Mouse (Mus musculus): ENCODE results near the gene Neurog3. TPM values are rescaled to one million over a fixed set of nuclear protein-coding genes. Genes with fewer than 3 reads are reported as not detected.

The Neurog3 gene
- polyA plus RNA-seq (2015; fragmentation: Nextera tagmentation; extraction: Ambion mirVana), result 0.48 and 0.65 TPM in 2 replicates

DNA sequence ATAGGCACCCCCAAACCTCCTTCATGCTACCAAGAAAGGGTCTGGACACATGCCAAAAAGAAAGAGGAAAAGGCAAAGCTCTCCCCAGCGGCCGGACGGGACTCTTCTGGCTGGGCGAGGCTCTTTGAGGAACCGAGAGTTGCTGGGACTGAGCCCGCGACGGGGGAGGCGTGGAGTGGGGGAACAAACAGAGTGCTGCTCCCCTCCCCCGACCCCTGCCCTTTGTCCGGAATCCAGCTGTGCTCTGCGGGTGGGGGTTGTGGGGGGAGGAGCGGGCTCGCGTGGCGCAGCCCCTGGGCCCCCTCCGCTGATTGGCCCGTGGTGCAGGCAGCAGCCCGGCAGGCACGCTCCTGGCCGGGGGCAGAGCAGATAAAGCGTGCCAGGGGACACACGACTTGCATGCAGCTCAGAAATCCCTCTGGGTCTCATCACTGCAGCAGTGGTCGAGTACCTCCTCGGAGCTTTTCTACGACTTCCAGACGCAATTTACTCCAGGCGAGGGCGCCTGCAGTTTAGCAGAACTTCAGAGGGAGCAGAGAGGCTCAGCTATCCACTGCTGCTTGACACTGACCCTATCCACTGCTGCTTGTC is at the start of gene Neurog3:
Gene Neurog3, plus strand, starts transcription at position 400 of the 591 bp plus-strand sequence.
- no peaks in the 10 kb centered on the region for H3K36me3 ChIP-seq
- ATAC-seq, result no peak
- H3K9me3 ChIP-seq, result no peaks in the 10 kb centered on the region
- H3K9ac ChIP-seq (replicated peaks), result no peak within 1 kb of the TSS
- H3K27ac ChIP-seq, result no peak within 1 kb of the TSS
- H3K4me2 ChIP-seq (replicated peaks), result peak within 1 kb of the TSS; percentile 47
- under 1% methylated on average over 26 of the region's 29 CpGs for WGBS
- peaks cover 17% of the 10 kb centered on the region for H3K4me1 ChIP-seq (replicated peaks)
- peak within 1 kb of the TSS; percentile 23 for H3K4me3 ChIP-seq (replicated peaks)
- H3K27me3 ChIP-seq, result peaks cover 100% of the 10 kb centered on the region

DNA sequence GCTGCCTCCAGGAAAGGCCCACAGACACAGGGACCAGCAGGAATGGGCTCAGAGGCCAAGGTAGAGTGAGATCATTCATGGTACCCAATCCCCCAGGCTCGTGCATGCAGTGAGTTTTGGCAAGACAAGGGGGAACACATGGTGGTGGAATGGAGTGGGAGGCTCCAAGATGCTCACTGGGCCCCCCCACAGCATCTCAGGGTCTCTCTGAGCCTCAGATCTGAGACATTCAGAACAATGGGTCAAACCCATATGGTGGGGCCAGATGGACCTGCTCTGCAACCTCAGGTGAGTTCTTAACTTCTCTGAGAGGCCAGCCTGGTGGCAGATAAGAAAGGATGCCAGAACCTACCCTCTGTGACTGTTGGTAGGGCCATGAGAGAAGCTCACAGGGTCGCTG is 46.8 kb upstream of the Neurog3 start:
- 66% methylated on average over 2 of the region's 2 CpGs for WGBS
- Histone ChIP-seq H3K9ac (replicated peaks) (no peak overlapping the region), H3K27ac (no peak overlapping the region), H3K36me3 (no peaks in the 10 kb centered on the region), H3K27me3 (no peaks in the 10 kb centered on the region), H3K9me3 (no peaks in the 10 kb centered on the region), H3K4me2 (replicated peaks) (no peak overlapping the region), H3K4me3 (replicated peaks) (no peak overlapping the region), H3K4me1 (replicated peaks) (no peaks in the 10 kb centered on the region)
- no peak for ATAC-seq

DNA sequence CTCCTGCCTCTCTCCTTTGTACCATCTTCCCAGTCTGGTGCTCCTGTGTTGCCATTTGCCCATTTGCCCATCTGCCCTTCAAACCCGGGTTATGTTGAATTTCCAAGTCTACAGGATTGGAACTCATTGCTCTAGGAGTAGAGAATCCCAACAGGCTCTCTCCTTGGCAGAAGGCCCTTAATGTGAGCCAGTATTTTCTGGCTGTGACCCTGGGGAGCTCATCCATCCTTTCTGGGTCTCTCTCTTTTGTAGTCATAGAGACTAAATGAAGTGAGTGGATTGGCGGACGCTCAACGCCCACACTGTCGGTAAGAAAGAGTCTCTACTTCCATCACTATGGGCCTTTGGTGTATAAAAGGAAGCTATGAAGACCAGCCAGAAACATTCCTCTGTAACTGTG is 46.1 kb upstream of the Neurog3 start:
- Histone ChIP-seq H3K4me3 (replicated peaks) (no peak overlapping the region), H3K9me3 (no peaks in the 10 kb centered on the region), H3K27me3 (no peaks in the 10 kb centered on the region), H3K4me1 (replicated peaks) (no peaks in the 10 kb centered on the region), H3K9ac (replicated peaks) (no peak overlapping the region), H3K4me2 (replicated peaks) (no peak overlapping the region), H3K36me3 (no peaks in the 10 kb centered on the region), H3K27ac (no peak overlapping the region)
- no peak for ATAC-seq
- 85% methylated on average over 5 of the region's 5 CpGs for WGBS

DNA sequence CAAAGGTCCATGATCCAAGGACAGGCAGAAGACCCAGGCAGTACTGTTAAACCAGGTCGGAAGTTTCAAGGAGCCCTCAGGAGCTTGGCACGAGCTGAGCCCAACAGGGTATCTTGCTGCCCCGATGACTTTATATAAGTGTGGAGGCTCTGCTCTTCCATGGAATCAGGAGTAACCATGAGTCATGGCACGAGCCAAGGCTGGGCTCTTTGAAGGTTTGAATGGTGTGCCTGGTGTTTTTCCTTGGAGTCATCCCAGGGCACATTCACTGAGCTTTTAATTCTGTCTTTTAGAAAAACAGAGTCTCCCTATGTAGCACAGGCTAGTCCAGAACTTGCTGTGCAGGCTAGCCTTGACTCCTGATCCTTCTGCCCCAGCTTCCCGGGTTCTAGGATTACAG is 44.5 kb upstream of the Neurog3 start:
- H3K9me3 ChIP-seq, result no peaks in the 10 kb centered on the region
- no peak for ATAC-seq
- H3K36me3 ChIP-seq, result no peaks in the 10 kb centered on the region
- 85% methylated on average over 5 of the region's 5 CpGs for WGBS
- H3K27me3 ChIP-seq, result no peaks in the 10 kb centered on the region
- no peak overlapping the region for H3K27ac ChIP-seq
- H3K4me3 ChIP-seq (replicated peaks), result no peak overlapping the region
- H3K9ac ChIP-seq (replicated peaks), result no peak overlapping the region
- H3K4me1 ChIP-seq (replicated peaks), result no peaks in the 10 kb centered on the region
- no peak overlapping the region for H3K4me2 ChIP-seq (replicated peaks)

DNA sequence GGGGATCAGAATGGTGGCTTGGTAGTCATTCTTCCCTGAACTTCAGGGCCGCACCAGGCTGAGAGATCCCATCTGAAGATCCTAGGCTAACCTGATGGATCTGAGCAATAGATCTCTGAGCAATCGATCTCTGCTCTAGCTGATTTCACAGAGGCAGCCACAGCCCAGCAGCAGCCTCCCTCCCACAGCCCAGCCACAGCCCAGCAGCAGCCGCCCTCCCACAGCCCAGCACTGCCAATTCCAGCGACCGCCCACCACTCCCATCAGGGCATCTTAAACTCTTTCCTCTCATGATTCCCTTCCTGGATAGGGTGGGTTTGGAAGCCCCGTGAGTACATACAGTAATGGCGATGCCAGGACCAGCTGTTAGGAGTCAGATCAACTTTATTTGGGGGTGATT is 43.8 kb upstream of the Neurog3 start:
- 74% methylated on average over 7 of the region's 7 CpGs for WGBS
- Histone ChIP-seq H3K9me3 (no peaks in the 10 kb centered on the region), H3K9ac (replicated peaks) (no peak overlapping the region), H3K27me3 (no peaks in the 10 kb centered on the region), H3K4me2 (replicated peaks) (no peak overlapping the region), H3K27ac (no peak overlapping the region), H3K4me3 (replicated peaks) (no peak overlapping the region), H3K4me1 (replicated peaks) (no peaks in the 10 kb centered on the region), H3K36me3 (no peaks in the 10 kb centered on the region)
- ATAC-seq, result no peak

DNA sequence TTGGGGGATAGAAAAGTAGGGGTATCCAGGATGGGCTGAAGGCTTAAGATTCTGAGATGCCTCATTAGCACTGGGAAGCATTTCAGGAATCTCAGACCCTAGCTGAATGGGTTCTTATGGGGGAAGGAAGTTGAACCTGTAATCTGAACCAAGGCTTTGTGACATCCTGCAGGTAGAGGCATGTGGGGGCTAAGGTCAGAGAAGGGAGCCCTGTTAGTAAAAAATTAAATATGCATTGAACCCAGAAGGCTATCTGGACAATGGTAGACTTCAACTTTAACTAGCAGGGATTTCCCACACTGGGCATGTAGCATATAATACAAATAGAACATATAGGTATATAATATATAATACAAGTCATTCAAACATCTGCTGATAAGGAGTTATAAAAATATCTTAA is 43.4 kb upstream of the Neurog3 start:
- Histone ChIP-seq H3K4me2 (replicated peaks) (no peak overlapping the region), H3K9me3 (no peaks in the 10 kb centered on the region), H3K36me3 (no peaks in the 10 kb centered on the region), H3K4me3 (replicated peaks) (no peak overlapping the region), H3K4me1 (replicated peaks) (no peaks in the 10 kb centered on the region), H3K27me3 (no peaks in the 10 kb centered on the region), H3K27ac (no peak overlapping the region), H3K9ac (replicated peaks) (no peak overlapping the region)
- no peak for ATAC-seq

DNA sequence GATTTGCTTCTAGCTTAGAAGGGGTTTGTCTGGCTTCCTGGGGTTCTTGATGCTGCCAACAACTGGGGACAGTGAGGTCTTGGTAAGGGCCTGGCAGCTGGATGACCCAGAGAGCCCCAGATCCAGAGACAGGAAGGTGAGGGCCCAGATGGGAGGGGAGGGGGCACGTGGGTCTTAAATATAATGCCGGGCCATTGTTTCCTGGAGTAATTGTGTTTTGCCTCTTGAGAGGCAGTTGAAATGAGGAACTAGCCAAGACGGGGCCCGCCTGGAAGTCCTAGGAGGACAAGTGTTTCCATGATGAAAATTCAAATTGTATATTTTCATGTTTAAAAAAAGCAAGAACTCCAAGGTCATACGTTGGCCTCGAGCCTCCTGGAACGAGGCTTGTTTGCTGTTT is 39.0 kb upstream of the Neurog3 start:
- H3K36me3 ChIP-seq, result no peaks in the 10 kb centered on the region
- H3K27ac ChIP-seq, result no peak overlapping the region
- H3K4me3 ChIP-seq (replicated peaks), result no peak overlapping the region
- H3K9ac ChIP-seq (replicated peaks), result no peak overlapping the region
- no peak for ATAC-seq
- no peaks in the 10 kb centered on the region for H3K27me3 ChIP-seq
- H3K4me1 ChIP-seq (replicated peaks), result peaks cover 3% of the 10 kb centered on the region; the same call in 1 of the 2 replicates
- H3K9me3 ChIP-seq, result no peaks in the 10 kb centered on the region
- no peak overlapping the region for H3K4me2 ChIP-seq (replicated peaks)
- 76% methylated on average over 7 of the region's 7 CpGs for WGBS

DNA sequence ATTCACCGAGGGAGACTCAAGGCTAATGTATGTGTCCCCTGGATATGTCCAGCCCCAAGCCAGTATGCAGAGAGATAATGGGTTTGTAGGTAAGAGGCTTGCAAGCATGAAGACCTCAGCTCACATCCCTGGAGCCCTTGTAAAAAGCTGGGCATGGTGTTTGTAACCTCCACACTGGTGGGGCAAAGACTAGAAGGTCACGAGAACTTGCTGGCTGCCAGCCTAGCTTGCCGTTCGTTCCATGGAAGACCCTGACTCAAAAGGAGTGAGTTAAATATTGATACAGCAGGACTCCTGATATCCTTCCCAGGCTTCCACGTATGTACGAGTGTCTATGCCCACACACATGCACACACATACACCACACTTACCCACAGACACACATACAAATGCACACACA is 38.5 kb upstream of the Neurog3 start:
- H3K27me3 ChIP-seq, result no peaks in the 10 kb centered on the region
- H3K4me3 ChIP-seq (replicated peaks), result no peak overlapping the region
- no peak overlapping the region for H3K27ac ChIP-seq
- no peaks in the 10 kb centered on the region for H3K9me3 ChIP-seq
- no peak overlapping the region for H3K4me2 ChIP-seq (replicated peaks)
- 89% methylated on average over 6 of the region's 6 CpGs for WGBS
- H3K36me3 ChIP-seq, result no peaks in the 10 kb centered on the region
- H3K4me1 ChIP-seq (replicated peaks), result peaks cover 8% of the 10 kb centered on the region
- no peak overlapping the region for H3K9ac ChIP-seq (replicated peaks)
- ATAC-seq, result no peak

DNA sequence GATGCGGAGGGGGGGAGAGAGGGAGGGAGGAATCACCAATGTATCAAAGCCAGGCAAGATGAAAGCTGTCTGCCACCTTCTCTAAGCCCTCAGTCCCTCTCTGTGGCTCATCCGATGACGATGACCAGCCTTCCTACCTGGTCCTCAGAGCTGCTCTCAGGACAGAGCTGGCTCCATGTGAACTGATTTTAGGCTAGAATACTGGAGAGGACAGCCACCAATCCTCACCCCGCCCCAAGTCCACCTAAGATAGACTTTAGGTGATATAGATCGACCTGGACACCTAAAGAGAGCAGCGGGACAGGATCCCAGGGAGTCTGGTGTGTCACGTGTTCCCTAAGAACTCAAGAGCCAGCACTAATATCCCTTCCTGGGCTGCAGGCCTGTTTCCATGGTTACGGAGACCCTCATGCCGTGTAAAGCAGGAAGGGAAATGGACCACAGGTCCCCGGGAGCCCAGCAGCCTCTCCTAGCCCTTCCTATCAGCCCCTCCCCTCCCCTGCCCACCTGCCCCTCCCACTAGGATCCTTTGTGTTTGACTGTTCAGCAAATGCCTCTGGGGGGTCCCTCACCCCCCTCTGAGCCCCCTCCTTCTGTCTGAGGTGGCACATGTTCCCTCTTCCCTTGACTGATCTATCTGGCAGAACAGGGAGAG is 33.0 kb upstream of the Neurog3 start:
- Histone ChIP-seq H3K4me1 (replicated peaks) (peaks cover 41% of the 10 kb centered on the region), H3K4me2 (replicated peaks) (no peak overlapping the region), H3K4me3 (replicated peaks) (no peak overlapping the region), H3K36me3 (no peaks in the 10 kb centered on the region), H3K9me3 (no peaks in the 10 kb centered on the region), H3K27me3 (peaks cover 17% of the 10 kb centered on the region), H3K9ac (replicated peaks) (no peak overlapping the region; the same call in 1 of the 2 replicates), H3K27ac (peak overlapping the region; percentile 97)
- 35% methylated on average over 10 of the region's 10 CpGs for WGBS
- ATAC-seq, result peak; percentile 88

DNA sequence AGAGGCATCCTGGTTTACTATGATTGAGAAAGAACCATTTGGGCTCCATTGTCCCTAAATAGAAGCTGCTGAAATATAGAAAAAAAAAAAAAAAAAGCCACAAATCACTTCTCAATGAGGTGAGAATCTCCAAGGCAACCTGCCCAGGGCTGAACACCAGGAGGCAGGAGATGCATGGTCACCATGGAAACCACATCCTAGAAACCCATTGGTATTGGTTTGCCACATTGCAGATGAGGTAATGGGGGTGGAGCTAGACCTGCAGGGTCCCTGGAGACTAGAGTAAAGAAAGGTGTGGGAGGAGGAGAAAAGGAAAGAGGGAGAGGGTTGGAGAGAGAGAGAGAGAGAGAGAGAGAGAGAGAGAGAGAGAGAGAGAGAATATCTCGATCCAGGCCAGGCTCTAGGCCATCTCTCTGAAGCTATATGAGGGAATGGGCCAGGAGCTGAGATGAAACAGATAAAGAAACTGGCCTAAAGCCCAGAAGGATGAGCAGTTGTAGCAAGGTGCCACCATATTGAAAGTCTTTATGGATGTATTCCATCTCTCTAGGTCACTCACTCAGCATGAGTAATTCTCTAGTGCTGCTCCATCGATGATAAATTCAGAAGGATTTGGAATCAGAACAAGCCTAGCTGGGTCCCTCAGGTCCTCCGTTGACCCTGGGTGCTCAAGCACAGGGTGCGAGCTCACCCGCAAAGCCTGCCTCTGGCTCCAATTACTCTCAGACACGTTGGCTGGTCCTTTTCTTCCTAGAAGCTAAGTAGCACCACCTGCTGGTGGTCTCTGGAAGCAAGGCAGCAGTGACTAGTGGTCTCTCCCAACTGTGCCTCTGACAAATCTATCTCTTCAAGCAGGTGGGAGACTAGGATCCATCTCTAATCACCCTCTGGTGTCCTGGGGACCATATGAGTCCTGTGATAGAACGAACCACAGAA is 31.1 kb upstream of the Neurog3 start:
- ATAC-seq, result peak; percentile 80
- Histone ChIP-seq H3K9ac (replicated peaks) (no peak overlapping the region), H3K4me3 (replicated peaks) (no peak overlapping the region), H3K36me3 (0 out of 2 replicates have a peak, but pooled peaks cover 1% of the 10 kb centered on the region), H3K4me1 (replicated peaks) (peaks cover 41% of the 10 kb centered on the region), H3K9me3 (no peaks in the 10 kb centered on the region), H3K4me2 (replicated peaks) (peak overlapping the region; percentile 17; the same call in 1 of the 2 replicates), H3K27ac (peak overlapping the region; percentile 97), H3K27me3 (peaks cover 22% of the 10 kb centered on the region)
- whole genome bisulfite sequencing, result 10% methylated on average over 7 of the region's 7 CpGs

DNA sequence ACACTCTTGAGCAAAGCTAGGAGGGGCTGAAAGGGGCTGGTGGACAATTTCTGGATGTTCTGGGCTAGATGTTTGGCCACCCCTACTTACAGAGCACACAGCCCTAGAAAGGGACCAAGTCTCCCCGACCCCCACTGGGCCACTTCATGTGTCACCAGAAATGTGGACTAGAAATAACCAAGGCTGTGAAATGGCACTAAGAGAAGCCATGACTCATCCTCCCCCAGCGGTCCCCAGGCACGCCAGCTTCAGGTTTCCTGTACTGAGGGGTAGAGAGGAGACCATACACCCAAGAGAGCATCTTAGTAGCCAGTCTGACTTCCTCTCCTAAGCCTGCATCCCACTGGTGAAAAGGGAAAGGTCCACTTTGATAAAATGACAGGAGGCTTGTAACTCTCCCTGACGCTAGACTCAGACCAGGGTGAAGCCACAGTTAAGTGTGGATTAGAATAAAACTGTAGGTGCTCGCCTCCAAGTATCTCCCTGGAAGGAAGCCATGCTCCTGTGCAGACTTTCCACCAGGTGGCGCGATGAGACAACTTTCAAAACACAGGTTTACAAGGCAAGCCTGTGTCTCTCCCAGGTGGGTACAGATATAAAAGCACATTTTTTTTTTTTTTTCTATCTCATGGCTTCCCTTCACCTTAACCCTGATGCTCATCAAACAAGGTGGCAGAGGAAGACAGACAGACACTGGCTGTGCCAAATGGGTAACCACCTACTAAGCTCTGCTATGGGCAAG is 27.9 kb upstream of the Neurog3 start:
- Histone ChIP-seq H3K27me3 (peaks cover 51% of the 10 kb centered on the region), H3K4me3 (replicated peaks) (no peak overlapping the region), H3K36me3 (peaks cover 11% of the 10 kb centered on the region), H3K4me2 (replicated peaks) (no peak overlapping the region), H3K27ac (no peak overlapping the region), H3K9me3 (no peaks in the 10 kb centered on the region), H3K4me1 (replicated peaks) (peaks cover 39% of the 10 kb centered on the region), H3K9ac (replicated peaks) (no peak overlapping the region)
- 33% methylated on average over 7 of the region's 7 CpGs for WGBS
- ATAC-seq, result no peak
